Mouse (Mus musculus) right cerebral cortex, postnatal 14 days (tissue): ENCODE measurements around the gene Ttc39a.

Source experiments
- DNase-seq: peaks from one replicate; pipeline ENCODE4 v3.0.0; 2022

Gene Ttc39a

DNA sequence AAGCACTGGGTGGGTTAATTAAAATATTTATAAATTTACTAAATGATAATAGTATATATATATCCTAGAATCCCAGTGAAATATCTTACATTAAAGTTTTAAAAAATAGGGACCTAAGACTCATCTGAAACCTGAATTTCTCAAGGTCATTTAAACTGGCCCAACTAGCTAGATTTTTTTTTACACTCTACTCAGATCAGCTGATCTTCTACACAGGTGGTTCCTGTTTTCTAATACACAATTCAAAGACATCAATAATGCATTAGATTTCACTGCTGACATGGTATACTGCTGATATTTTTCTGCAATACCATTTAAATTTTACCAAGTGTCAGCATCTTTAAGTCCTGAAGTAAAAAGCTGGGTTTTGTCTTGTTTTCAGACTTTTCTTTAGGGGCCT is 57.5 kb downstream of the Ttc39a start:
- no peak for DNase-seq

DNA sequence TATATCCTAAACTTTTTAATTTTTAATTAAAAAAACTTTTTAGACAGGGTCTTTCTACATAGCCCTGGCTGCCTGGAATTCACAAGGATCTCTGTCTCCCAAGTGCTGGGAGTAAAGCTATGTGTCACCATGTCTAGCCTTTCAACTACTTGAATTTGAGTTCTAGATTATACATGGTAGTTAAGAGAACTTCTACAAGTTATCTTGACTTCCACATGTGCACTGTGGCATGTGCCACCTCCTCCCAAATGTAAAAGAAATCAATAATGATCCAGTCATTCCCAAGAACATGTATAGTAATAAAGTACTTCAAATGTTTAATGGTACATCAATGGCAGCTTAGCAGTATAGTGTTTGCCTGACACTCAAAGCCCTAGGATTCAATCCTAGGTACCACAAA is 61.3 kb downstream of the Ttc39a start:
- no peak for DNase-seq

DNA sequence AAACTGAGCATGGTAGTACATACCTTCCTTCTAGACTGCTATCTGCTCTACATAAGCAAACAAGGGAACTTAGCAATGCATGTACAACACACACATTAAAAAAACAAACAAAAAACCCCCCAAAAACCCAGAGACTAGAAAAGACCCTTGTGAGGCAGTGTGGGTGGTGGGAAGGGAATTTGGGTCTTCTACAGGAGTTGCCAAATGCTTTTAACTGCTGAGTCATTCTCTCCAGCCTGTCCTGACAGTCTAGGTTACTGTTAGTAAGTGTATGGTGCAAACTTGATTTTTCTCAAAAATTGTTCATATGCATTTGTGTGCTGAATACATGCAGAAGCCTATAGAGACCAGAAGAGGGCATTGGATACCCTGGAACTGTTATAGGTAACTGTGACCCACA is 65.2 kb downstream of the Ttc39a start:
- no peak for DNase-seq

DNA sequence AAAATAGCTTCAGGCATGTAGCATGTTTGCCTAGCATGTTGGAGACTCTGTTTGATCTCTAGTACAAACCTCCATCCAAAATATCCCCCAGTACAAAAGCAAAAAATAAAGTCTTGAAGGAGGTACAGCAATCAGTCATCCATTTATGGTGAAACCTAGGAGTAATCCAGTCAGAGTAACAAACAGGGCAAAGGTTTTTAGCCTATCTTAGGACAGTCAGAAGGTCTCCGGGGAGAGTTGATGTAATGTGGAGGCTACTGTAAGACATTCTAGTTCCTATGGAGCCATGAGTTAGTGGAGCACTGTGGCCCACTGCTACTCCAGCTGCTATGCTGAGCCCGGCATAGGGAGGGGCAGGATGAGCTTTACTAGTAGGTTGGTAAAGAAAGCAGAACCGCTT is 66.1 kb downstream of the Ttc39a start:
- no peak for DNase-seq

DNA sequence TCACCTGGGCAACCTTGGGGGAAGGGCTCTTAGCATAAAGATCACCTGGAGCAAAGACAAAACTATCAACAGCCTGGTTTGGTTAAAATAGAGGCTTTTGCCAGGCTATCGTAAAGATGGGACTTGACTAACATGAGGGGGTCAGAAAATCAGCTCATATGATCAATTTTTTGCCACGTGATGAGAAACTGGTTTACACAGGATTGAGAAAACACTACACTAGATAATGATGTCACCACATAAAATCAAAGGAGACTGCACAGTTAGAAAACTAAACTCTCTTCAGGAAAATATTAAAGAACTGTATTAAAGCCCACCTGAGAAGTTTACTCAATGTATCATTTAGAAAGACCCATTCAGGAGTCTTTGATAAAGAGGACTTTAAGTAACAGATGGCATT is 68.7 kb downstream of the Ttc39a start:
- DNase-seq: no peak

DNA sequence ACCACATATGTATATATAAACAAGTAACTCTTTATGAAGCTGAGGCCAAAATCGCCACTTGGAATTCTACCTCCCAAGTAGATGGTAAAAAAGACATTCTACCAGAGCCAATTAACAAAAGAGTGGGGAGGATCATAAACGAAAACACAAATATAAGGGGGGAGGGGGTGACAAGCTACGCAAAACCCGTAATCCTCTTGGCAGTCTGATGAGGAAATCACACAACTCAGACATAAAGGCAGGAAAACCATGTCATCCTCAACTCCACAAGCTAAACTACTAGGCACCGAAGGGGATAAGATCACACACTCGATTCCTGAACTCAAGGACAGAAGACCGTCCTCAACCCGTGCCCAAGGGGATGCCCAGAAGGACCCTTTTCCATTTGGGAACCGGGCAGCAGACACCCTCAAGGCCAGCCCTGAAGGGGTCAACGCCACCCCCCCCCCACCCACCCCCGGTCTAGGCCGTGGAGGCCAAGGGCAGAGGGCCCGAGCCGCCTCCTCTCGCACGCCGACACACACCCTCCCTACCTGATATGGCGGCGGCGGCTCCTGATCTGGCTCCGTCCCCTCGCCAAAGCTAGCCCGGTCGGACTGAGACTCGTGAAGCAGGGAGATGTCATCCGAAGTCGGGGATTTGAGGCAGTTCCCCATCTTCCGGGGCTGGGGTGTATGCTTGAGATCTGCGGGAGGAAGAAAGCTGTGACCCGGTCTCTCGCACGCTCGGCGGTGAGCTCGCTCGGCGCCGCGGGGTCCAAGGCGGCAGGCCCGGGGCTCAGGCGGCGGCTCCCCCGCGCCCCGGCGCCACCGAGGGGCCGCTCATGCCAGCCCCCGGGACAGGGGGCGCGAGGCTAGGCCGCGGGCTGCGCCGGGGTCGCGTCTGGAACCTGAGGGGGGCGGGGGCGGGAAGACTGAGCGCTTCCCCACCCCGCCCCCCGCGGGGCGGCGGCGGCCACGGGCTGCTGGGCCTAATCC is 69.4 kb downstream of the Ttc39a start:
- peak; percentile 46 for DNase-seq

DNA sequence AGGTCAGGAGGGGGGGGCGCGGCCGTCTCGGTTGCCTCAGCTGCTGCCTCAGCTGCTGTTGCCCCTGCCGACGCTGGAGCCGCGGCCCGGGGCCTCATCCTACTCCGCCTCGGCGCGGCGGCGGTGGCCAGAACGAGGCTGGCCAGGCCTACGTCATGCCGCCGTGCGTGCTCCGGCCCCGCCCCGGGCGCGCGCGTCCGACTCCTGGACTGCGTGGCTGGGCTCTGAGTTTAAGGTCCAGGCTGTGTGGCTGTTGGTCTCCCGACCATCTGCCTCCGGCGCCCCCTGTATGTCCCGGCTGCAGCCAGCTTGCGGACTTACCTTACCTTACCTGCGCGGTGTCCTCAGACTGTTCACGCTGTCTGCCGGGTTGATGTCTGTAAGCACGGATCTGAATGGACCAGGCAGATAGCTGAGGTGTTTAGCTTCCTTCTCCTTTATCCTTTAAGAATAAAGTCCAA is 70.2 kb downstream of the Ttc39a start:
- DNase-seq: peak; percentile 90

DNA sequence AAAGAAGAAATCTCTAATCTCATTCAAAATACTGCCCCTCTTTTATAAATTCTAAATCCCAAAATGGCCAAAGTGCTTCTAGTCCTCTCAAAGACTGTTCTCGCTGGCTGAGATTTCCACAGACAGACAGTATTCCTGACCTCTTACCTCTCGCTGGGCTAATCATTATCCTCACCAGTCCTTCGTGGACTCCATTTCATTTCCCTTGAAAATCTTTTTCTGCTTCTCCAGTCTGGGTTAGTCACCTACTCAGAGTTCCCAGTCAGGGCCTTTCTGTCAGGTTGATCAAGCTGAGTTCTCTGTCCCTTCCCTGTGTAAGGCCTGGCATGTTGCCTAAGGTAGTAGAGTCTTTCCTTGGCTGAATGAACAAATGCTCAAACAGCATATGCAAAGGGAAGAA is 71.0 kb downstream of the Ttc39a start:
- DNase-seq: no peak

DNA sequence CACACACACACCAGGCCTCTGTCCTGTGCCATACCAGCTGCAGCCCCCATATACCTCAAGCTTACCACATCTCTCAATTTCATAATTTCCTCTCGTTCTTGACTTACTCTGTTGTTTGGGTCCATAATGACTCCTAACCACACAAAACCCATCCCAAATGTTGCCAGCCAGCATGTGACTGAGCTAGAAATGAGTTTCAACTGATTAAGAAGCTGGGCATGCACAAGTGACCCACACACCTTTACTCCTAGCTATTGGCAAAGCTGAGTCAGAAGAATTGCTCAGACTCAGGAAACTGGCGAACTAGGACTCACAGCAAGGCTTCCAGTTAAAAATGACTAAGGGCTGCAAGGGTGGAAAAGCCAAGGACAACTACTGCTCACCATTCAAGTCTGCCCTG is 75.0 kb downstream of the Ttc39a start:
- DNase-seq: no peak

DNA sequence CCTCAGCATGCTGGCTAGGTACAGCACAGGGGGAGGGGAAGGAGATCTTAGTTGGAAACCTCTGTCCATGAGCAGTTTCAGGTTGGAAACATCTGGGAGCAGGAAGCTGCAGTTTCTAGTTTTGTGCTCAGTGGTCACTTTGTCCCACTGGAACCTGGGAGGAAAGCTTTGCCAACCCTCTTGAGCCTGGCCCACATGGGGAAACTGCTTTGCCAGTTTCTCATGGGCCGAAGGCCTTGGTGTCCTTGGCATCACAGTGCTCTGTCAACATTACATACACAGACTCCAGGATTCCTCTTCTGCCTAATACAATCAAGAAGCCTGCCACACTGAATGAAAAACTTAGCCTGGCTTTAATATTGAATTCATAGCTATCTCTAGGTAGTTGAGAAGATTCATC is 76.3 kb downstream of the Ttc39a start:
- DNase-seq: no peak

DNA sequence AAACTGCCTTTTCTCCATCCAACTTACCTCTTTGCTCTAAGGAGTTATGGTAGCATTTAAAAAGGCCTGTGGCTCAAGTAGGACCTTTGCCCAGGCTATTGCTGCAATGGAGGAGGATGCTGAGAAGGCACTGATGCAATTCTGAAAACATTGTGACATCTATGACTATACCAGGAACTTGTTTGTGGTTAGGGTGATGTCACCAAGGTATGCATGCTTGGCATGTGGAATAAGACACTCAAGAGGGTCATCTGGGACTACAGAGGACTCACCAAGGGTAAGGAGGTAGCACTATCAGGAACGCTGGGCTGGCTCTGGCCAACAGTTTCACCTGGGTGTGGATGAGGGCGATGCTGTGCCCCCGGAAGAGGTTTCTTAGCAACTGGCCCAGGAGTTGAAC is 78.2 kb downstream of the Ttc39a start, which contains the start of gene Rnf11:
Rnf11 (minus strand) TSS at position 108 of the 400 bp plus-strand sequence.
- DNase-seq: no peak

DNA sequence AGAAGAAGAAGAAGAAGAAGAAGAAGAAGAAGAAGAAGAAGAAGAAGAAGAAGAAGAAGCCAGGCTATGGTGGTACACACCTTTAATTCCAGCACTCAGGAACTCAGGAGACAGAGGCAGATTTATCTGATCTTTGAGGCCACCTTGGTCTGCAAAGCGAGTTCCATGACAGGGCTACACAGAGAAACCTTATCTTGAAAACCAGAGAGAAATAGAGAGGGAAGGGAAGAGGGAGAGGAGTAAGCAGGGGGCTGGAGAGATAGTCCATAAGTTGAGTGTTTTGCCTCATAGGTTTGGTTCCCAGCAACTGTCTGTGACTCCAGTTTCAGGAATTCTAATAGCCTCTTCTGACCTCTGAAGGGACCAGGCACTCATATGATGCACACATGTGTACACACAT is 82.4 kb downstream of the Ttc39a start:
- DNase-seq: no peak

DNA sequence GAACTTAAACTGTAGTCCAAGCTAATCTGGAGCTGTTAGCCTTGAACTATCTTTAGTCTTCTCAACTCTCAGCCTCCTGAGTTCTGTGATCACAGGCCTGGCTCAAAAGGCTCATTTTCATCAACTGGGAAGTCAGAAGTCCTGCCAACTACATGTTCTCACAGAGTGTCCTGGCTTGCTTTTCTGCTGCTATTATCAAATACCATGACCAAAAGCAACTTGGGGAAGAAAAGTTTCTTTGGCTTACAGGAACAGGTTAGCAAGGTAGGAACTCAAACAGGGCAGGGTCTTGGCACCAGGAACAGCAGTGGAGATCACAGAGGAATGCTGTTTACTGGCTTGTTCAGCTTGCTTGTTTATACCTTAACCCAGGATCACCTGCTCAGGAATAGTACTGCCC is 87.2 kb downstream of the Ttc39a start:
- DNase-seq: no peak
